Mouse (Mus musculus) heart, adult 8-10 months (tissue): Measurements from ENCODE around the gene Plin4. TPM values are rescaled to one million over a fixed set of nuclear protein-coding genes. Genes with fewer than 3 reads are reported as not detected.
"Not testable (repeated sequence)": the region's sequence is repeated elsewhere in the genome, so short reads cannot be mapped to it uniquely, and the experiment has no call there.

Source experiments
- DNase-seq: peaks from one replicate; pipeline ENCODE4 v3.0.0; 2022; ENCODE audit warnings: low spot score
- total RNA-seq, 4 experiments: library from RNA; stranded (reverse); gene quantifications; 2 replicates each; pipeline ENCODE4 v1.2.4; 2022

The Plin4 gene
- total RNA-seq, 4 experiments from 2014 or later = 140 to 200 (median 164) TPM

- DNase-seq = no peak
These were observed 16.6 kb upstream of the Plin4 start for GRCm38 (mm10) chr17:56126175-56126574.

- DNase-seq = no peak
These were observed 15.7 kb upstream of the Plin4 start for GRCm38 (mm10) chr17:56125276-56125630.

- no peak for DNase-seq
These were observed 15.0 kb upstream of the Plin4 start for GRCm38 (mm10) chr17:56124377-56125275.

GRCm38 (mm10) chr17:56123681-56124340 lies 14.2 kb upstream of the Plin4 start:
- no peak for DNase-seq

- DNase-seq = no peak
These were observed 13.6 kb upstream of the Plin4 start for GRCm38 (mm10) chr17:56123161-56123560.

- DNase-seq = no peak
These were observed 12.2 kb upstream of the Plin4 start, which contains the start of gene Lrg1 for GRCm38 (mm10) chr17:56121826-56122225. Gene Lrg1, minus strand, starts transcription at chr17:56122001.

GRCm38 (mm10) chr17:56119981-56120880 lies 10.6 kb upstream of the Plin4 start:
- DNase-seq = peak; percentile 76

GRCm38 (mm10) chr17:56119431-56119830 lies 9.8 kb upstream of the Plin4 start:
- no peak for DNase-seq

GRCm38 (mm10) chr17:56117251-56117710 lies 7.7 kb upstream of the Plin4 start, which contains the start of gene Plin5:
Gene Plin5, minus strand, starts transcription at chr17:56117596.
- DNase-seq = no peak

- DNase-seq = no peak
These were observed 6.6 kb upstream of the Plin4 start for GRCm38 (mm10) chr17:56116193-56116592.

- no peak for DNase-seq
These were observed 3.1 kb upstream of the Plin4 start for GRCm38 (mm10) chr17:56112743-56113142.

GRCm38 (mm10) chr17:56111864-56112263 lies 2.3 kb upstream of the Plin4 start:
- no peak for DNase-seq

GRCm38 (mm10) chr17:56111021-56111420 lies 1.4 kb upstream of the Plin4 start:
- DNase-seq = no peak

- DNase-seq = no peak
These were observed 968 bp upstream of the Plin4 start for GRCm38 (mm10) chr17:56110571-56110970.

- DNase-seq = peak; percentile 84
These were observed 1.1 kb downstream of the Plin4 start for GRCm38 (mm10) chr17:56108334-56109044.

GRCm38 (mm10) chr17:56107736-56108135 lies 1.9 kb downstream of the Plin4 start:
- DNase-seq = no peak

- no peak for DNase-seq
These were observed 2.6 kb downstream of the Plin4 start for GRCm38 (mm10) chr17:56106981-56107380.

GRCm38 (mm10) chr17:56106436-56106835 lies 3.2 kb downstream of the Plin4 start:
- not testable (repeated sequence) for DNase-seq

- DNase-seq = not testable (repeated sequence)
These were observed 4.8 kb downstream of the Plin4 start for GRCm38 (mm10) chr17:56104821-56105220.

- DNase-seq = no peak
These were observed 5.9 kb downstream of the Plin4 start for GRCm38 (mm10) chr17:56103465-56104285.
